Mouse (Mus musculus) fat pad, adult 2 months (tissue): ENCODE measurements around the gene Pigu.

Experiments used
- DNase-seq: peaks from one replicate; pipeline ENCODE4 v3.0.0-alpha.2; 2011; ENCODE audit warnings: low read depth, low spot score; ENCODE audit errors: extremely low read depth

Pigu gene

GRCm38 (mm10) chr2:155356971-155357591, at the start of gene Pigu:
TSS of gene Pigu (minus strand) at chr2:155357430.
- DNase-seq: peak; percentile 87

GRCm38 (mm10) chr2:155404635-155405034, 47.4 kb upstream of the Pigu start:
- DNase-seq: no peak

- no peak for DNase-seq
Observed at GRCm38 (mm10) chr2:155401926-155402325, 44.7 kb upstream of the Pigu start.

GRCm38 (mm10) chr2:155400276-155400675, 43.0 kb upstream of the Pigu start:
- DNase-seq: no peak

GRCm38 (mm10) chr2:155394586-155394985, 37.4 kb upstream of the Pigu start:
- no peak for DNase-seq

- DNase-seq: no peak
Observed at GRCm38 (mm10) chr2:155388573-155388972, 31.3 kb upstream of the Pigu start.

GRCm38 (mm10) chr2:155387052-155387451, 29.8 kb upstream of the Pigu start:
- no peak for DNase-seq

GRCm38 (mm10) chr2:155386534-155386899, 29.3 kb upstream of the Pigu start:
- no peak for DNase-seq

- DNase-seq: no peak
Observed at GRCm38 (mm10) chr2:155385731-155386533, 28.7 kb upstream of the Pigu start.

GRCm38 (mm10) chr2:155385090-155385489, 27.9 kb upstream of the Pigu start:
- no peak for DNase-seq

GRCm38 (mm10) chr2:155382791-155383438, 25.7 kb upstream of the Pigu start:
- DNase-seq: no peak

- no peak for DNase-seq
Observed at GRCm38 (mm10) chr2:155382332-155382700, 25.1 kb upstream of the Pigu start.

GRCm38 (mm10) chr2:155381643-155382331, 24.6 kb upstream of the Pigu start:
- no peak for DNase-seq

GRCm38 (mm10) chr2:155381060-155381437, 23.8 kb upstream of the Pigu start:
- DNase-seq: no peak

GRCm38 (mm10) chr2:155380261-155381059, 23.2 kb upstream of the Pigu start, which contains the start of gene Trp53inp2:
TSS of gene Trp53inp2 (plus strand) at chr2:155381059.
- DNase-seq: no peak

GRCm38 (mm10) chr2:155376191-155376590, 19.0 kb upstream of the Pigu start:
- no peak for DNase-seq

- no peak for DNase-seq
Observed at GRCm38 (mm10) chr2:155374521-155374920, 17.3 kb upstream of the Pigu start.

GRCm38 (mm10) chr2:155373886-155374285, 16.7 kb upstream of the Pigu start:
- DNase-seq: no peak

- no peak for DNase-seq
Observed at GRCm38 (mm10) chr2:155373302-155373701, 16.1 kb upstream of the Pigu start.

GRCm38 (mm10) chr2:155372451-155372850, 15.2 kb upstream of the Pigu start:
- DNase-seq: no peak
